ENCODE assay signal across 24 mouse cellular contexts in the genomic region with DNA sequence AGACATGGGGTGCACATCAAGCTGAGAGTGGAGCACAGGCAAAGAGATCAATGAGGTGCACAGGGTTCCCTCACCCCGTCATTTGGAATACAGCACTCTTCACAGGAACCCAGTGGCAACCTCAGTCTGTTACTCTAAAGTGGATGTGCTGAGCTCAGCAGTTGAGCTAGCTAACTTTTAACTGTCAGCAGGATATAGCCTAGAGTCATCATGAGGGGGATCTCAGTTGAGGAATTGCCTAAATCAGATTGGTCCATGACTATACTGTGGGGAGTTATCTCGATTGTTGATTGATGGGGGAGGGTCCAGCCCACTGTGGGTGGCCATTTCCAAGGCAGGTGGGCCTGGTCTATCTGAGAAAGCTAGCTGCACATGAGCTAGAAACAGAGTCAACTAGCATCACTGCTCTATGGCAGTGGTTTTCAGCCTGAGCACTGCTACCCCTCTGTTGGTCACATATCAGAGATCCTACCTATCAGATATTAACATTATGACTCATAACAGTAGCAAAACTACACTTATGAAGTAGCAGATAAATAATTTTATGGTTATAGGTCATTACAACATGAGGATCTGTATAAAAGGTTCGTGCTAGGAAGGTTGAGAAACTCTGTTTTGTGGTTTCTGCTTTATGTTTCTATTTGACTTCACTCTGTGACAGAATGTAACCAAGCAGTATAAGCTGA.
DNase-seq lines count a peak whose midpoint lies in the region; ATAC-seq and TF ChIP-seq lines count a peak whose summit lies in the region.
"Had no signal": no experiment of that assay in that cellular context is flagged by ENCODE, and none has a peak within 500 bp of the region (broad histone marks: within the 10 kb centered on the region; RNA-seq: fewer than 3 reads in every experiment).

No protein-coding gene starts in this region.

- no peak for TF ChIP-seq CTCF in heart, adult 2 months (IDR thresholded peaks at IDR 0.05)
- no peak for TF ChIP-seq CTCF in stomach, postnatal 0 days (IDR thresholded peaks at IDR 0.05; ENCODE audit: low read depth)

- no peaks in the 10 kb centered on the region for H3K9me3 ChIP-seq in stomach, embryonic 15.5 days
- no peaks in the 10 kb centered on the region for H3K9me3 ChIP-seq in stomach, postnatal 0 days (ENCODE audit: control insufficient read depth, low read length)
- H3K9me3 ChIP-seq: embryonic facial prominence, embryonic 10.5 days; G1E; heart, embryonic 10.5 days; hindbrain, embryonic 12.5 days; intestine, embryonic 15.5 days had no signal

- TF ChIP-seq EP300 in heart, adult 2 months (IDR thresholded peaks at IDR 0.05; ENCODE audit: insufficient read depth, low read depth, low read length): no peak
- TF ChIP-seq EP300 in stomach, postnatal 0 days (optimal IDR thresholded peaks at IDR 0.05): no peak

- H3K9ac ChIP-seq in heart, adult 2 months (ENCODE audit: low read depth, low read length): no peak overlapping the region
- no peak overlapping the region for H3K9ac ChIP-seq in stomach, embryonic 15.5 days
- no peak overlapping the region for H3K9ac ChIP-seq in stomach, postnatal 0 days (ENCODE audit: low read length)
- H3K9ac ChIP-seq: forebrain, embryonic 13.5 days; forebrain, postnatal 0 days; hindbrain, embryonic 12.5 days; intestine, embryonic 15.5 days had no signal

- peaks cover 2% of the 10 kb centered on the region for H3K4me1 ChIP-seq in heart, adult 2 months (ENCODE audit: control insufficient read depth, insufficient read depth, low read length)
- no peaks in the 10 kb centered on the region; the same call in 1 of the 2 replicates for H3K4me1 ChIP-seq in stomach, embryonic 15.5 days
- H3K4me1 ChIP-seq in stomach, postnatal 0 days (replicated peaks; ENCODE audit: control insufficient read depth, insufficient read depth): no peaks in the 10 kb centered on the region
- H3K4me1 ChIP-seq: forebrain, embryonic 13.5 days; heart, embryonic 10.5 days; hindbrain, embryonic 12.5 days; intestine, embryonic 15.5 days had no signal

- no peak for TF ChIP-seq POLR2A in heart, adult 2 months (IDR thresholded peaks at IDR 0.05; ENCODE audit: insufficient read depth, low read depth, low read length)

- H3K4me3 ChIP-seq in heart, adult 2 months: no peak overlapping the region
- H3K4me3 ChIP-seq in stomach, embryonic 15.5 days (replicated peaks): no peak overlapping the region
- H3K4me3 ChIP-seq in stomach, postnatal 0 days (ENCODE audit: low read depth, low read length): no peak overlapping the region
- H3K4me3 ChIP-seq: embryonic facial prominence, embryonic 10.5 days; forebrain, embryonic 13.5 days; gastrocnemius, adult 2 months; heart, embryonic 10.5 days; hindbrain, embryonic 12.5 days; intestine, embryonic 15.5 days had no signal

- 89% methylated on average over 3 of the region's 3 CpGs for WGBS in heart, adult 2 months
- WGBS in stomach, embryonic 15.5 days: 83% methylated on average over 3 of the region's 3 CpGs
- WGBS in stomach, postnatal 0 days: 84% methylated on average over 3 of the region's 3 CpGs

- peak; percentile 87 for DNase-seq in heart, adult 11 months
- DNase-seq in heart, adult 2 months: no peak
- no peak for DNase-seq in stomach, postnatal 0 days (ENCODE audit: low spot score)
- DNase-seq in adrenal gland, postnatal 36 days: no peak
- no peak for DNase-seq in adrenal gland, adult 18-20 months (ENCODE audit: low spot score in 2 of 2)
- DNase-seq: adrenal gland, postnatal 14 days; B cell, adult 2 months; cerebellum, adult 18-20 months; cerebellum, adult 9-11 months; cerebellum, postnatal 36 days; forebrain, postnatal 0 days; gastrocnemius, adult 2 months; gastrocnemius, postnatal 25 days; heart, postnatal 10 days; heart, postnatal 4 days had no signal

- peak; percentile 4; the same call in 1 of the 2 replicates for ATAC-seq in stomach, embryonic 15.5 days (ENCODE audit: insufficient read depth, low FRiP score, low read depth)
- ATAC-seq in stomach, postnatal 0 days (ENCODE audit: low FRiP score, low TSS enrichment): no peak
- ATAC-seq in inflammation-experienced regulatory T-cells, adult 6 months: peak; percentile 68
- ATAC-seq: forebrain, embryonic 13.5 days; forebrain, postnatal 0 days; hindbrain, embryonic 16.5 days; intestine, embryonic 15.5 days had no signal

- peaks cover 20% of the 10 kb centered on the region for H3K36me3 ChIP-seq in heart, adult 2 months (ENCODE audit: control insufficient read depth, insufficient read depth, low read length)
- H3K36me3 ChIP-seq in stomach, embryonic 15.5 days: peaks cover 15% of the 10 kb centered on the region; the same call in 1 of the 2 replicates
- peaks cover 4% of the 10 kb centered on the region; the same call in 1 of the 2 replicates for H3K36me3 ChIP-seq in stomach, postnatal 0 days (ENCODE audit: control insufficient read depth, insufficient read depth, low read length)
- H3K36me3 ChIP-seq: G1E had no signal

- H3K4me2 ChIP-seq in stomach, embryonic 15.5 days: no peak overlapping the region
- H3K4me2 ChIP-seq in stomach, postnatal 0 days (replicated peaks; ENCODE audit: low read depth): no peak overlapping the region
- H3K4me2 ChIP-seq: forebrain, embryonic 13.5 days; hindbrain, embryonic 12.5 days; intestine, embryonic 15.5 days had no signal

- H3K27ac ChIP-seq in heart, adult 2 months: no peak overlapping the region
- H3K27ac ChIP-seq in stomach, embryonic 15.5 days: no peak overlapping the region
- H3K27ac ChIP-seq in stomach, postnatal 0 days (replicated peaks): no peak overlapping the region
- H3K27ac ChIP-seq: embryonic facial prominence, embryonic 10.5 days; forebrain, embryonic 13.5 days; gastrocnemius, adult 2 months; heart, embryonic 10.5 days; hindbrain, embryonic 12.5 days; intestine, embryonic 15.5 days had no signal

- H3K27me3 ChIP-seq in heart, adult 2 months (ENCODE audit: control insufficient read depth, insufficient read depth, low read length): no peaks in the 10 kb centered on the region
- H3K27me3 ChIP-seq in stomach, embryonic 15.5 days (replicated peaks): no peaks in the 10 kb centered on the region
- no peaks in the 10 kb centered on the region for H3K27me3 ChIP-seq in stomach, postnatal 0 days (ENCODE audit: control insufficient read depth, insufficient read depth, low read length)
- H3K27me3 ChIP-seq: forebrain, embryonic 13.5 days; hindbrain, embryonic 12.5 days; intestine, embryonic 15.5 days had no signal

- intact Hi-C loops in heart, adult 2 months (cut with DNase I): no loop called here

- H3K79me2 ChIP-seq in heart, adult 2 months (replicated peaks; ENCODE audit: control insufficient read depth, insufficient read depth, low read length): no peaks in the 10 kb centered on the region
